Mouse (Mus musculus): ENCODE measurements around the gene Fxyd5. TPM values are rescaled to one million over a fixed set of nuclear protein-coding genes. Genes with fewer than 3 reads are reported as not detected.

The Fxyd5 gene
- 50.1 TPM in 2 replicates for polyA plus RNA-seq (2015; fragmentation: Nextera tagmentation; extraction: Ambion mirVana)

GRCm38 (mm10) chr7:31042431-31042910 lies at the start of gene Fxyd5:
Gene Fxyd5, minus strand, starts transcription at chr7:31042481.
- Histone ChIP-seq H3K4me2 (peak within 1 kb of the TSS; percentile 58), H3K27me3 (peaks cover 28% of the 10 kb centered on the region), H3K9ac (peak within 1 kb of the TSS; percentile 36), H3K27ac (peak within 1 kb of the TSS; percentile 41; the same call in 1 of the 2 replicates), H3K36me3 (no peaks in the 10 kb centered on the region), H3K9me3 (no peaks in the 10 kb centered on the region), H3K4me3 (peak within 1 kb of the TSS; percentile 41), H3K4me1 (peaks cover 14% of the 10 kb centered on the region)
- WGBS, result 41% methylated on average over 10 of the region's 10 CpGs
- no peak for ATAC-seq (ENCODE audit: borderline replicate concordance, extremely low read depth, low FRiP score, low TSS enrichment)

GRCm38 (mm10) chr7:31089721-31090120 lies 47.4 kb upstream of the Fxyd5 start:
- Histone ChIP-seq H3K4me1 (peaks cover 11% of the 10 kb centered on the region), H3K27ac (no peak overlapping the region), H3K4me3 (no peak overlapping the region), H3K9ac (no peak overlapping the region), H3K36me3 (no peaks in the 10 kb centered on the region), H3K4me2 (no peak overlapping the region), H3K27me3 (no peaks in the 10 kb centered on the region), H3K9me3 (no peaks in the 10 kb centered on the region)
- 80% methylated on average over 2 of the region's 2 CpGs for WGBS
- ATAC-seq (ENCODE audit: borderline replicate concordance, extremely low read depth, low FRiP score, low TSS enrichment), result no peak

- no peak for ATAC-seq (ENCODE audit: borderline replicate concordance, extremely low read depth, low FRiP score, low TSS enrichment)
- Histone ChIP-seq H3K9me3 (no peaks in the 10 kb centered on the region), H3K4me2 (no peak overlapping the region), H3K27ac (no peak overlapping the region), H3K9ac (no peak overlapping the region), H3K4me3 (no peak overlapping the region), H3K27me3 (no peaks in the 10 kb centered on the region), H3K4me1 (peaks cover 21% of the 10 kb centered on the region), H3K36me3 (no peaks in the 10 kb centered on the region)
- WGBS, result 48% methylated on average over 3 of the region's 3 CpGs
These were observed 45.9 kb upstream of the Fxyd5 start for GRCm38 (mm10) chr7:31088206-31088605.

GRCm38 (mm10) chr7:31087262-31087661 lies 45.0 kb upstream of the Fxyd5 start:
- 50% methylated on average over 2 of the region's 2 CpGs for WGBS

GRCm38 (mm10) chr7:31086175-31086755 lies 44.0 kb upstream of the Fxyd5 start:
- Histone ChIP-seq H3K27ac (no peak overlapping the region), H3K27me3 (no peaks in the 10 kb centered on the region), H3K36me3 (no peaks in the 10 kb centered on the region), H3K9ac (no peak overlapping the region), H3K9me3 (no peaks in the 10 kb centered on the region), H3K4me2 (no peak overlapping the region), H3K4me1 (peaks cover 21% of the 10 kb centered on the region), H3K4me3 (no peak overlapping the region)
- 87% methylated on average over 9 of the region's 9 CpGs for WGBS
- no peak for ATAC-seq (ENCODE audit: borderline replicate concordance, extremely low read depth, low FRiP score, low TSS enrichment)

More at GRCm38 (mm10) chr7:31087262-31087661, 45.0 kb upstream of the Fxyd5 start:
- H3K36me3 ChIP-seq, result no peaks in the 10 kb centered on the region
- H3K9me3 ChIP-seq, result no peaks in the 10 kb centered on the region
- H3K27ac ChIP-seq, result no peak overlapping the region
- no peak overlapping the region for H3K4me3 ChIP-seq
- no peak overlapping the region for H3K4me2 ChIP-seq
- H3K27me3 ChIP-seq, result no peaks in the 10 kb centered on the region
- ATAC-seq (ENCODE audit: borderline replicate concordance, extremely low read depth, low FRiP score, low TSS enrichment), result no peak
- no peak overlapping the region for H3K9ac ChIP-seq
- peaks cover 21% of the 10 kb centered on the region for H3K4me1 ChIP-seq

- WGBS, result 52% methylated on average over 3 of the region's 3 CpGs
These were observed 42.9 kb upstream of the Fxyd5 start for GRCm38 (mm10) chr7:31085171-31085570.

GRCm38 (mm10) chr7:31084140-31084539 lies 41.9 kb upstream of the Fxyd5 start:
- Histone ChIP-seq H3K4me2 (no peak overlapping the region), H3K27ac (peak overlapping the region; percentile 32), H3K4me3 (no peak overlapping the region), H3K9ac (no peak overlapping the region), H3K4me1 (peaks cover 21% of the 10 kb centered on the region), H3K27me3 (no peaks in the 10 kb centered on the region), H3K36me3 (no peaks in the 10 kb centered on the region), H3K9me3 (no peaks in the 10 kb centered on the region)
- WGBS, result 40% methylated on average over 9 of the region's 9 CpGs
- ATAC-seq (ENCODE audit: borderline replicate concordance, extremely low read depth, low FRiP score, low TSS enrichment), result no peak

More at GRCm38 (mm10) chr7:31085171-31085570, 42.9 kb upstream of the Fxyd5 start:
- Histone ChIP-seq H3K4me3 (no peak overlapping the region), H3K36me3 (no peaks in the 10 kb centered on the region), H3K27me3 (no peaks in the 10 kb centered on the region), H3K4me2 (no peak overlapping the region), H3K9ac (no peak overlapping the region), H3K27ac (0 out of 2 replicates have a peak overlapping the region, but pooled peaks have one; percentile 2), H3K9me3 (no peaks in the 10 kb centered on the region), H3K4me1 (peaks cover 21% of the 10 kb centered on the region)
- no peak for ATAC-seq (ENCODE audit: borderline replicate concordance, extremely low read depth, low FRiP score, low TSS enrichment)

- Histone ChIP-seq H3K36me3 (no peaks in the 10 kb centered on the region), H3K27me3 (no peaks in the 10 kb centered on the region), H3K4me3 (no peak overlapping the region), H3K9ac (no peak overlapping the region), H3K9me3 (no peaks in the 10 kb centered on the region), H3K4me2 (no peak overlapping the region), H3K4me1 (peaks cover 21% of the 10 kb centered on the region), H3K27ac (no peak overlapping the region)
- WGBS, result 64% methylated on average over 14 of the region's 14 CpGs
- no peak for ATAC-seq (ENCODE audit: borderline replicate concordance, extremely low read depth, low FRiP score, low TSS enrichment)
These were observed 40.7 kb upstream of the Fxyd5 start for GRCm38 (mm10) chr7:31082831-31083588.

GRCm38 (mm10) chr7:31082106-31082505 lies 39.8 kb upstream of the Fxyd5 start:
- no peak overlapping the region for H3K9ac ChIP-seq
- H3K9me3 ChIP-seq, result no peaks in the 10 kb centered on the region
- H3K27ac ChIP-seq, result no peak overlapping the region
- H3K36me3 ChIP-seq, result no peaks in the 10 kb centered on the region
- ATAC-seq (ENCODE audit: borderline replicate concordance, extremely low read depth, low FRiP score, low TSS enrichment), result no peak
- no peaks in the 10 kb centered on the region for H3K27me3 ChIP-seq
- no peak overlapping the region for H3K4me2 ChIP-seq
- peaks cover 27% of the 10 kb centered on the region for H3K4me1 ChIP-seq
- H3K4me3 ChIP-seq, result no peak overlapping the region

DNA sequence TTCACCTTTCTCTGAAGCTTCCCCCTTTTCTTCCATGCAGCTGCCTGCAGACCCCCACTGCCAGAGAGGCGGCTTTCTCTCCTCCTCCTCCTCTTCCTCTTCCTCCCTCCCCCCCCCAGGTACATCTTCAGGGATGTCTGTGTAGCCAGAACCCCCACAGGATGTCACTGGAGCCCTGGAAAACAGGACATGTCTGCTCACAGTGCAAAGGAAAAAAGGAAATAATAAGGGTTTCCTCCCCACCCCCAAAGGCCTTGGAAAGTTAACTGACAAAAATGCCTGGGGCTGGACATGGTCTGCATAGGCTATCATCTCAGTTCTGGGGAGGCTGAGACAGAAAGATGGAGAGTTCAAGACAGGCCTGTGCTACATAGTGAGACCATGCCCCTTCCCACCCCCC lies 38.8 kb upstream of the Fxyd5 start:
- Histone ChIP-seq H3K4me1 (peaks cover 32% of the 10 kb centered on the region), H3K9me3 (no peaks in the 10 kb centered on the region), H3K27ac (no peak overlapping the region), H3K9ac (no peak overlapping the region), H3K36me3 (no peaks in the 10 kb centered on the region), H3K27me3 (no peaks in the 10 kb centered on the region), H3K4me2 (no peak overlapping the region), H3K4me3 (no peak overlapping the region)
- WGBS, result 41% methylated on average over 1 of the region's 1 CpGs
- ATAC-seq (ENCODE audit: borderline replicate concordance, extremely low read depth, low FRiP score, low TSS enrichment), result no peak

- WGBS, result 53% methylated on average over 3 of the region's 3 CpGs
- Histone ChIP-seq H3K27me3 (no peaks in the 10 kb centered on the region), H3K27ac (no peak overlapping the region), H3K9me3 (no peaks in the 10 kb centered on the region), H3K36me3 (no peaks in the 10 kb centered on the region), H3K9ac (no peak overlapping the region), H3K4me3 (no peak overlapping the region), H3K4me2 (no peak overlapping the region), H3K4me1 (peaks cover 30% of the 10 kb centered on the region)
- no peak for ATAC-seq (ENCODE audit: borderline replicate concordance, extremely low read depth, low FRiP score, low TSS enrichment)
These were observed 38.3 kb upstream of the Fxyd5 start for GRCm38 (mm10) chr7:31080611-31081010.

DNA sequence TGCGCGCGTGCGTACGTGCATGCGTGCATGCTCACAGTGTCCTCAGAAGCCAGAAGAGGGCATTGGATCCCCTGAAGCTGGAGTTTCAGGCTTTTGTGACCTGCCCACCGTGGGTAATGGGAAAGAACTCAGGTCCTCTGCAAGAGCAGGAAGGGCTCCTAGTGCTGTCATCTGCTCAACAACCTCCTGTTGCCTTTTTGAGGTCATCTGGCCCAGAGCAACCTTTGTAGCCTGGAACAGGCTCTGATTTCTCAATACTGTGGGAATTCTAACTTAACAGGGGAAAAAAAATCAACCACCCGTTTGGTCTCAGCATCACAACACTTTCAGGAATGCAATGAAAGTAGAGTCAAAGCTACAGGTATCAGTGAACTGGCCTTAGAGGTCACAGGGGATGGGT lies 37.4 kb upstream of the Fxyd5 start:
- no peak for ATAC-seq (ENCODE audit: borderline replicate concordance, extremely low read depth, low FRiP score, low TSS enrichment)
- Histone ChIP-seq H3K27ac (no peak overlapping the region), H3K4me3 (no peak overlapping the region), H3K4me2 (no peak overlapping the region), H3K27me3 (no peaks in the 10 kb centered on the region), H3K9ac (no peak overlapping the region), H3K36me3 (no peaks in the 10 kb centered on the region), H3K4me1 (peaks cover 21% of the 10 kb centered on the region), H3K9me3 (no peaks in the 10 kb centered on the region)
- 86% methylated on average over 8 of the region's 8 CpGs for WGBS
